Mouse (Mus musculus) lung, adult 2 months (tissue): ENCODE measurements around the gene Ncor1.

ENCODE experiments used
- CTCF ChIP-seq: fragments of 200-500 bp; IDR thresholded peaks from 2 replicates; pipeline ENCODE4 v1.5.1; 2011; ENCODE audit warnings: mild to moderate bottlenecking, low read length, control low read depth; ENCODE audit not compliant: insufficient read depth
- POLR2A ChIP-seq: fragments of 200-500 bp; IDR thresholded peaks from 2 replicates; pipeline ENCODE4 v1.6.1; 2011; ENCODE audit warnings: low read depth, mild to moderate bottlenecking, control low read depth, low read length, borderline replicate concordance; ENCODE audit errors: extremely low read depth

GRCm38 (mm10) chr11:62465849-62466248 is 7.5 kb upstream of the Ncor1 start:
- TF ChIP-seq CTCF (no peak), POLR2A (no peak)
